Mouse (Mus musculus): ENCODE results near the gene Ccl22. TPM values are rescaled to one million over a fixed set of nuclear protein-coding genes. Genes with fewer than 3 reads are reported as not detected.

The Ccl22 gene
- polyA plus RNA-seq, 1 experiment from 2014 or later: not detected

- no peaks in the 10 kb centered on the region for H3K27me3 ChIP-seq (ENCODE audit: insufficient read depth, low read length)
- no peak overlapping the region for H3K9ac ChIP-seq (ENCODE audit: low read depth, low read length)
- H3K36me3 ChIP-seq (ENCODE audit: insufficient read depth, low read length): no peaks in the 10 kb centered on the region
- no peaks in the 10 kb centered on the region for H3K9me3 ChIP-seq (replicated peaks; ENCODE audit: low read length)
- DNase-seq (ENCODE audit: low spot score) (no peak), ATAC-seq (replicated peaks; ENCODE audit: low FRiP score, low read depth) (no peak)
- no peak overlapping the region for H3K4me2 ChIP-seq (ENCODE audit: low read length)
- WGBS: 88% methylated on average over 2 of the region's 2 CpGs
- H3K27ac ChIP-seq: no peak overlapping the region
- TF ChIP-seq CTCF (IDR thresholded peaks at IDR 0.05; ENCODE audit: low read depth): peak; percentile 11; the same call in 1 of the 2 replicates
- no peak overlapping the region for H3K4me3 ChIP-seq (replicated peaks; ENCODE audit: low read depth, low read length)
- H3K4me1 ChIP-seq (replicated peaks; ENCODE audit: insufficient read depth, low read length): no peaks in the 10 kb centered on the region
Measured at GRCm38 (mm10) chr8:94794782-94795181, 49.4 kb downstream of the Ccl22 start.

- 50% methylated on average over 7 of the region's 7 CpGs for WGBS
- ATAC-seq (replicated peaks; ENCODE audit: low FRiP score, low read depth): no peak; the same call in 1 of the 2 replicates
- DNase-seq (ENCODE audit: low spot score): peak; percentile 69
- Histone ChIP-seq H3K4me2 (ENCODE audit: low read length) (no peak overlapping the region), H3K9me3 (replicated peaks; ENCODE audit: low read length) (no peaks in the 10 kb centered on the region), H3K27ac (no peak overlapping the region), H3K27me3 (ENCODE audit: insufficient read depth, low read length) (no peaks in the 10 kb centered on the region), H3K9ac (ENCODE audit: low read depth, low read length) (no peak overlapping the region), H3K4me3 (replicated peaks; ENCODE audit: low read depth, low read length) (no peak overlapping the region), H3K36me3 (ENCODE audit: insufficient read depth, low read length) (no peaks in the 10 kb centered on the region), H3K4me1 (replicated peaks; ENCODE audit: insufficient read depth, low read length) (no peaks in the 10 kb centered on the region)
- TF ChIP-seq CTCF (IDR thresholded peaks at IDR 0.05; ENCODE audit: low read depth): no peak
Measured at GRCm38 (mm10) chr8:94800278-94800968, 55.0 kb downstream of the Ccl22 start.

Other genes starting within 250 kb of the Ccl22 start
- 11.4 and 12.9 TPM in 2 replicates for gene Cpne2, start 212.6 kb upstream of the Ccl22 start, polyA plus RNA-seq (2015; fragmentation: Nextera tagmentation; extraction: Ambion mirVana)
- 31.0 and 33.1 TPM in 2 replicates for gene Rspry1, start 143.7 kb upstream of the Ccl22 start, polyA plus RNA-seq (2015; fragmentation: Nextera tagmentation; extraction: Ambion mirVana)
- gene Fam192a, start 143.6 kb upstream of the Ccl22 start, polyA plus RNA-seq (2015; fragmentation: Nextera tagmentation; extraction: Ambion mirVana): 64.1 and 72.0 TPM in 2 replicates
- gene Arl2bp, start 79.0 kb upstream of the Ccl22 start, polyA plus RNA-seq (2015; fragmentation: Nextera tagmentation; extraction: Ambion mirVana): 127 TPM in 2 replicates
- 16.6 and 17.5 TPM in 2 replicates for gene Pllp, start 49.3 kb upstream of the Ccl22 start, polyA plus RNA-seq (2015; fragmentation: Nextera tagmentation; extraction: Ambion mirVana)
- 21.5 and 23.4 TPM in 2 replicates for gene Cx3cl1, start 26.4 kb downstream of the Ccl22 start, polyA plus RNA-seq (2015; fragmentation: Nextera tagmentation; extraction: Ambion mirVana)
- 0.69 and 1.2 TPM in 2 replicates for gene Ccl17, start 64.9 kb downstream of the Ccl22 start, polyA plus RNA-seq (2015; fragmentation: Nextera tagmentation; extraction: Ambion mirVana)
- 101 and 108 TPM in 2 replicates for gene Coq9, start 92.7 kb downstream of the Ccl22 start, polyA plus RNA-seq (2015; fragmentation: Nextera tagmentation; extraction: Ambion mirVana)
- 112 and 129 TPM in 2 replicates for gene Ciapin1, start 92.8 kb downstream of the Ccl22 start, polyA plus RNA-seq (2015; fragmentation: Nextera tagmentation; extraction: Ambion mirVana)
- 129 and 132 TPM in 2 replicates for gene Polr2c, start 111.9 kb downstream of the Ccl22 start, polyA plus RNA-seq (2015; fragmentation: Nextera tagmentation; extraction: Ambion mirVana)
- 25.2 TPM in 2 replicates for gene Dok4, start 130.7 kb downstream of the Ccl22 start, polyA plus RNA-seq (2015; fragmentation: Nextera tagmentation; extraction: Ambion mirVana)
- 17.5 and 20.0 TPM in 2 replicates for gene Ccdc102a, start 172.5 kb downstream of the Ccl22 start, polyA plus RNA-seq (2015; fragmentation: Nextera tagmentation; extraction: Ambion mirVana)
- gene Adgrg5, start 178.1 kb downstream of the Ccl22 start, polyA plus RNA-seq (2015; fragmentation: Nextera tagmentation; extraction: Ambion mirVana): not detected in 2 replicates
- gene Adgrg1, start 229.2 kb downstream of the Ccl22 start, polyA plus RNA-seq (2015; fragmentation: Nextera tagmentation; extraction: Ambion mirVana): 109 and 125 TPM in 2 replicates